Mouse (Mus musculus): ENCODE measurements at regions not wholly inside any gene's neighbourhood (a gene's known extent, or its start where the extent isn't known, plus 50 kb on each side); places are given as distances from the start of the nearest gene placed in this dataset.

DNA sequence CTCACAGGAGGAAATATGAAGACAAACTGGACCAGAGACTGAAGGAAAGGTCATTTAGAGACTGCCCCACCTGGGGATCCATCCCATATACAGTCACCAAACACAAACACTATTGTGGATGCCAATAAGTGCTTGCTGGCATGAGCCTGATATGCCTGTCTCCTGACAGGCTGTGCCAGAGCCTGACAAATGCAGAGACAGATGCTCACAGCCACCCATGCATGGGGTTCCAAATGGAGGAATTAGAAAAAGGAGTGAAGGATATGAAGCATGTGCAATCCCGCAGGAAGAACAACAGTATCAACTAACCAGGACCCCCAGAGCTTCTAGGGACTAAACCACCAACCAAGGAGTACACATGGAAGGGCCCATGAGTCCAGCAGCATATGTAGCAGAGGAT, 505.9 kb downstream of the Gm6685 start:
- no peak for DNase-seq (ENCODE audit: low spot score in 2 of 2)

DNA sequence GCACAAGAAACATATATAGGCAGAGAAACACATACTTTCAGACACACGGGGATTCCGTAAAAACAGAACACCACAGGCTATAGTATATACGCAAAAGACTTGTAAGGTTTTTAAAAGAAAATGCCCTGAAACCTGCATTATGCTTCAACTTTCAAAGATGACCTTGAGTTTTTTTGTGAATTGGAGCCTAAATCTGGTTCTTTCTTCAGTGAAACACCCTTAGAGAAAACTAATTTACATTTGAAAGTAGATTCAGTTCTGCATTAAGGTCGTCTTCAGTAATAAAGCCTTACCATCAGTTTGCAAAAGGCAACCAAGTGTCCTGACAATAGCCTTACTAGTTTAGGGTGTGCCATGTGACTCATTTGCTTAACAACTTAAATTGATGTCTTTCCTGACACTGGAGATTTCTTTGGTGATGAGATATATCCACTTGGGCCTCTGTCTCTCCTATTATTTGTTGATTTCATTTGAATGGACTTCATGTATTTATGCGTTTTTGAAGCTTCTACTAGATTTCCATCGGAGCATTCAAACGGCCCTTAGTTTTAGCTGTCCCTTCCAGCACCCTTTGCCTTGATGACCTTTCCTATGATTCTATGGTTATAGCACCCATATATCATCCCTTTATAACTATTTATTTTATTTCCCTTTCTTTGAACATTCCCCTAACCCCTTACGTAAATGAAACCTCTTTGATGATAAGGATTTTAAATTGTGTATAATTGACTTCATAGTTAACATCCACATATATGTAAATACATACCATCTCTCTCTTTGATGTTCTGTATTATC, 539.6 kb downstream of the Gm6685 start:
- DNase-seq (ENCODE audit: low spot score in 2 of 2): no peak

DNA sequence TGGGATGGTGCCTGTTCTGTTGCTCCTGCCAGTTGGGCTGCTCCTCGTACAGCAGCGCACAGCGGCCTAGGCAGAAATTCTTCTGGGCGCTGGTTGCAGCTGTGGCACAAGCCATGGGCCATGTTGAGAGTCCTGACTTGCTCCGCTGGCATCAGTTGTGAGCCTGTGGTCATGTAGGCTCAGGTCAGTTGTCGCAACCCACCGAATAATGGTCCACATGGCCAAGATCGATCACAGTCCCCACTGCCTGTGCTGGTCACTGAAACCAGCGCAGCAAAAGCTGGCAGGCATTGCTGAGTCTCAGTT, 585.8 kb downstream of the Gm6685 start:
- DNase-seq (ENCODE audit: low spot score in 2 of 2): no peak

DNA sequence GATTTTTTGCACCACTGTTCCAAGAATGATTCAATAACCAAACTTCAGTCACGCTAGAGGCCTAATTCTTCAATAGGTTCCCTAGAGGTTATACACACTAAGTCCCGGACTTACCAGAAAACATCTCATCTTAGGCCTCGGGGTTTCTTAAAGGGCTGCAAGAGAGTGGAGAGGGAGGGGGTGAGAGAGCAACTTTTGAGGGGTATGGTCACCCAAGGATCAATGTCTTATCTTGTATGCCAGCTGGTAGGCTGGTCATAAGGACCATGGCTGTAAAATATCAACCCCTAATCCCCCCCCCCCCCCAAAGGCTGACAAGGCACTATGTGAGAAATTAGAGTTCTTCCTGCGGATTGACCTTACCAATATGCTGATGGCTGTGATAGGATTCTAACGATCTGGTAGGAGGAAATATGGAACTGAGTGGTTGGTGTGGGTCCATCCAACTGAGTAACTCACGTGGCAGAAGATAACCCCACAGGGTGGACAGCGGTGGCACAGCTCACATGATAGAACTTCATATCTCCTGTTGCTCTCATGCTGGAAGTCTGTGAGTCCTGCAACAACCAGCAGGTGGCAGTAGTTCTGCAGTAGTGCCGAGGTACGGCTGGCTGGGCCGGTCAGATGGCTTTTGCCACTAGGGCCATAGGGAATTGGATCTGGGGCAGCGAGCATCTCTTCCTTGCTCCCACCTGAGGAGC, 586.3 kb downstream of the Gm6685 start:
- peak in 1 of 2 experiments; percentile 16 for DNase-seq (ENCODE audit: low spot score in 2 of 2)

DNA sequence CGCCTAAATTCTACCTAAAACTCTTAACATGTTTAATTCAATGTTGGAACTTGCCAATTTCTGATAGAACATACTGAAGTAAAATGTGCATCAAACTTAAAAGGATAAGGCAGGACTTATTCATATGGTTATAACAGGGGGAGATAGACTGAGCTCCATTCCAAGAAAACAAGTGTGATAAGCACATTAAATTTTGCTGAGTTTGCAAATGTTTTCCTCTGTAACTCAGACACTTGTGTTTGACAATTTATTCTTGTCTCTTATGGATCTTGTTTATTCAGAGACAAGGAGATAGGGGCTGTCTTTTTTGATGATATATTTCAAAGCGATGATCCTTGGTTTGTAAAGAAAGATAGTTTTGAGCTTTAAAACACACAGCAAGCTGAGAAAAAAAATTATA, 613.6 kb downstream of the Gm6685 start:
- no peak for DNase-seq (ENCODE audit: low spot score in 2 of 2)

DNA sequence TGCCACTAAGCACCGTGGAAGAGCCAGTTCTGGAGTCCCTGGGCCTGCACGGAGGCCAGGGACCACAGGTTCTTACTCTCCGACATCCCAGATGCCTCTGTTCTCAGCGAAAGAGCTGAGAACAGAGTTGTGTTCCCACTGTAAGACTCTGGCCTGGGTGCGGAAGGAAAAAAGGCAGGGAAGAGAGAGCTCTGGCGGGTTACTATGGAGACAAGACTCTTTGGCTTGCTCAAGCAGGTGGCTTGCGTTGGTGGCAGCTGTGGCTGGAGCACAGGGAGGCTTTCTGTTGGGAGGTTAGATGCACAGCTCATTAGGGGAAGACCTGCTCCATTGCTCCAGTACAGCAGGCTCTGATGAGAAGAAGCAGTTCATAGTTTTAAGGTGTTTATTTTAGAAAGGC, 618.3 kb downstream of the Gm6685 start:
- no peak for DNase-seq (ENCODE audit: low spot score in 2 of 2)

DNA sequence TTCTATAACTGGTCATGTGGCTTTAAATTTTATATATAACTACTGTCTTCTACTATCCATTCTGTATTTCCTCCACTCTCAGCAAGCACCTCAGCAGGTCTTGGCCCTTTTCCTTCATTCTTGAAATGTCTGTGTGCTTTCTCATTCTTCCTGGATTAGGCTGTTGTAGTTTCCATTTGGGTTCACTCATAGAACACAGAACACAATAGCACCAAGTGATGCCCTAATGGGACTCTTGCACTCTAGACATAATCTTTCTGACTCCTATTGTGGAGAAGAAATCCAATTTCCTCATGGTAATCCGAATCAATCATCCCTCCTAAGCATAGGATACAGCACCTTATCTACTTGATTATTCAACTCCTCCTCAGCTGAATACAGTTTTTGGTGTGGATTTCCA, 667.2 kb downstream of the Gm6685 start:
- DNase-seq (ENCODE audit: low spot score in 2 of 2): no peak
